Comparison of ENCODE assay signal across 29 mouse cellular contexts in genomic region chr4:94412661-94413060, GRCm38 (mm10).
"Had no signal": no experiment of that assay in that cellular context is flagged by ENCODE, and none has a peak within 500 bp of the region (broad histone marks: within the 10 kb centered on the region; RNA-seq: fewer than 3 reads in every experiment).

No protein-coding gene starts in this region.

- H3K9ac ChIP-seq: embryonic facial prominence, embryonic 12.5 days; embryonic facial prominence, embryonic 13.5 days; embryonic facial prominence, embryonic 15.5 days; forebrain, embryonic 12.5 days; forebrain, embryonic 13.5 days; forebrain, embryonic 15.5 days; forebrain, postnatal 0 days had no signal

- H3K4me1 ChIP-seq: embryonic facial prominence, embryonic 10.5 days; embryonic facial prominence, embryonic 12.5 days; embryonic facial prominence, embryonic 13.5 days; embryonic facial prominence, embryonic 15.5 days; forebrain, embryonic 10.5 days; forebrain, embryonic 12.5 days; forebrain, embryonic 13.5 days; forebrain, embryonic 15.5 days had no signal

- DNase-seq: cerebellum, adult 2 months; cerebellum, adult 8-10 months; cerebellum, adult 9-10 months; cerebellum, adult 9-11 months; cerebellum, postnatal 10 days; cerebellum, postnatal 14 days; cerebellum, postnatal 25 days; cerebellum, postnatal 36 days; embryo, embryonic 11 days; forebrain, postnatal 0 days; gastrocnemius, adult 2 months; gastrocnemius, postnatal 10 days; gastrocnemius, postnatal 14 days; gastrocnemius, postnatal 25 days; gastrocnemius, postnatal 36 days; heart, adult 11 months; heart, adult 18-20 months; heart, adult 2 months had no signal

- H3K36me3 ChIP-seq: embryonic facial prominence, embryonic 10.5 days; embryonic facial prominence, embryonic 12.5 days; embryonic facial prominence, embryonic 13.5 days; embryonic facial prominence, embryonic 15.5 days; forebrain, embryonic 10.5 days; forebrain, embryonic 12.5 days; forebrain, embryonic 15.5 days had no signal

- H3K4me3 ChIP-seq: embryonic facial prominence, embryonic 10.5 days; embryonic facial prominence, embryonic 12.5 days; embryonic facial prominence, embryonic 13.5 days; embryonic facial prominence, embryonic 15.5 days; erythroblast, embryonic 14.5 days; forebrain, embryonic 10.5 days; forebrain, embryonic 12.5 days; forebrain, embryonic 13.5 days; forebrain, embryonic 15.5 days; gastrocnemius, adult 2 months; heart, adult 2 months had no signal

- ATAC-seq: forebrain, embryonic 13.5 days; forebrain, embryonic 14.5 days; forebrain, embryonic 15.5 days; forebrain, embryonic 16.5 days; forebrain, postnatal 0 days had no signal

- H3K9me3 ChIP-seq: embryonic facial prominence, embryonic 10.5 days; embryonic facial prominence, embryonic 12.5 days; embryonic facial prominence, embryonic 13.5 days; embryonic facial prominence, embryonic 15.5 days; forebrain, embryonic 10.5 days; forebrain, embryonic 12.5 days; forebrain, embryonic 13.5 days; forebrain, embryonic 15.5 days had no signal

- H3K4me2 ChIP-seq: embryonic facial prominence, embryonic 12.5 days; embryonic facial prominence, embryonic 13.5 days; embryonic facial prominence, embryonic 15.5 days; forebrain, embryonic 12.5 days; forebrain, embryonic 13.5 days; forebrain, embryonic 15.5 days had no signal

- H3K27ac ChIP-seq: embryonic facial prominence, embryonic 10.5 days; embryonic facial prominence, embryonic 12.5 days; embryonic facial prominence, embryonic 13.5 days; embryonic facial prominence, embryonic 15.5 days; forebrain, embryonic 10.5 days; forebrain, embryonic 12.5 days; forebrain, embryonic 13.5 days; forebrain, embryonic 15.5 days; gastrocnemius, adult 2 months; heart, adult 2 months had no signal

- H3K27me3 ChIP-seq: embryonic facial prominence, embryonic 12.5 days; embryonic facial prominence, embryonic 13.5 days; embryonic facial prominence, embryonic 15.5 days; forebrain, embryonic 12.5 days; forebrain, embryonic 13.5 days; forebrain, embryonic 15.5 days had no signal
